Mouse (Mus musculus) limb, embryonic 10.5 days (tissue): ENCODE results near the gene Calr4. TPM values are rescaled to one million over a fixed set of nuclear protein-coding genes. Genes with fewer than 3 reads are reported as not detected.

Experiments
- DNase-seq: peaks from one replicate; pipeline ENCODE4 v3.0.0-alpha.2; 2017; ENCODE audit warnings: low spot score
- H3K27ac ChIP-seq: fragments of 300-500 bp; sonication (generic); 2 replicates; pipeline ENCODE4 v1.5.1; 2016; ENCODE audit warnings: mild to moderate bottlenecking
- H3K27me3 ChIP-seq: fragments of 300-500 bp; sonication (generic); 2 replicates; pipeline ENCODE4 v1.6.1; 2016; ENCODE audit warnings: low read depth, mild to moderate bottlenecking; ENCODE audit not compliant: poor library complexity, severe bottlenecking
- H3K36me3 ChIP-seq: fragments of 300-500 bp; sonication (generic); 2 replicates; pipeline ENCODE4 v1.6.1; 2016; ENCODE audit warnings: mild to moderate bottlenecking, moderate library complexity
- H3K4me1 ChIP-seq: fragments of 300-500 bp; sonication (generic); 2 replicates; pipeline ENCODE4 v1.6.1; 2016
- H3K4me3 ChIP-seq: fragments of 300-500 bp; sonication (generic); 2 replicates; pipeline ENCODE4 v1.5.1; 2016; ENCODE audit warnings: mild to moderate bottlenecking, moderate library complexity
- H3K9me3 ChIP-seq: fragments of 300-500 bp; sonication (generic); replicated peaks from 2 replicates; pipeline ENCODE4 v1.6.1; 2016; ENCODE audit warnings: mild to moderate bottlenecking
- WGBS: fragments of 180-500 bp; shearing (Covaris S2); methylation state at CpG from one replicate; pipeline ENCODE4 v1.1.7; 2016; 5-methylcytosine and 5-hydroxymethylcytosine counted together
- polyA plus RNA-seq: library from polyadenylated mRNA; unstranded; fragments of >200 nt; fragmentation: Nextera tagmentation; extraction: Ambion mirVana; gene quantifications from 2 replicates; pipeline ENCODE4 v1.2.1, GENCODE M21; 2016

Gene Calr4
- polyA plus RNA-seq, 1 experiment from 2014 or later, result not detected

DNA sequence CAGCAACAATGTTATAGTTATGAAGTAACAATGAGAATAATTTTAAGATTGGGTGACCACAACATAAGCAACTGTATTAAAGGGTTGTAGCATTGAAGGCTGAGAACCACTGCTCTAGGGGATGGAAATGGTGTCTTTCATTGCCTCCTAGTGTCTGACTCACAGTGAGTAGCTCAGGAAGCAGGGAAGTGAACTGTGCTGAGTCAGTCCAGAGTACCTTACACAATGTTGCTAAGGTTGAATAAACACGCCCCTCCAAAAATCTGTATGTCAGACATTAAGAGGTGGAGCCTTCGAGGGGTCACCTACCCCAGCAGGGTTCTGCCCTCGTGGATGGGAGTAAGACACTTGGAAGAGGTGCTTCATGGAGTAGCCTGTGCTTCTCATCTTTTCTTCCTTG lies 20.3 kb upstream of the Calr4 start:
- WGBS, result 84% methylated on average over 3 of the region's 3 CpGs
- Histone ChIP-seq H3K9me3 (no peaks in the 10 kb centered on the region), H3K27me3 (no peaks in the 10 kb centered on the region), H3K4me3 (no peak overlapping the region), H3K4me1 (no peaks in the 10 kb centered on the region), H3K27ac (no peak overlapping the region), H3K36me3 (no peaks in the 10 kb centered on the region)
- DNase-seq, result no peak

DNA sequence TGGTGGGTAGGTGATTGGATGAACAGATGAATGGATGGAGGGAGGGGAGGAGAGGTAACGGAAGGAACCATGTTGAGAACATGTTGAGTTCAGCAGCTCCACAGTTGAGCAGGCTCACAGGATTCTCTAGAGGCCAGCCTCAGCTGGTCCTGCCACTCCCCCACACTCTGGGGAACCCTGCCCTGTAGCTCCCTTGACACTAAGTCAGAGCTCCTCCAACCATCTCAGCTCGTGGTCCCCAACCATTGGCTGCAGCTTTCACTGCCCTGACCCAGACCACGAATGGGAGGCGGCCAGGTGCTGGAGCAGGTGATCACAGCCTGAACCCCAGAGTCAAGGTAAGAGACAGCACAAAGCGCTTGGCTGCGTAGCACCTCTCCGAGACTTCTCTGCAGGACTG lies 16.3 kb upstream of the Calr4 start:
- H3K27ac ChIP-seq, result no peak overlapping the region
- H3K4me1 ChIP-seq, result peaks cover 3% of the 10 kb centered on the region; the same call in 1 of the 2 replicates
- no peak for DNase-seq
- H3K9me3 ChIP-seq, result no peaks in the 10 kb centered on the region
- 76% methylated on average over 7 of the region's 7 CpGs for WGBS
- H3K36me3 ChIP-seq, result no peaks in the 10 kb centered on the region
- no peak overlapping the region for H3K4me3 ChIP-seq
- no peaks in the 10 kb centered on the region for H3K27me3 ChIP-seq

DNA sequence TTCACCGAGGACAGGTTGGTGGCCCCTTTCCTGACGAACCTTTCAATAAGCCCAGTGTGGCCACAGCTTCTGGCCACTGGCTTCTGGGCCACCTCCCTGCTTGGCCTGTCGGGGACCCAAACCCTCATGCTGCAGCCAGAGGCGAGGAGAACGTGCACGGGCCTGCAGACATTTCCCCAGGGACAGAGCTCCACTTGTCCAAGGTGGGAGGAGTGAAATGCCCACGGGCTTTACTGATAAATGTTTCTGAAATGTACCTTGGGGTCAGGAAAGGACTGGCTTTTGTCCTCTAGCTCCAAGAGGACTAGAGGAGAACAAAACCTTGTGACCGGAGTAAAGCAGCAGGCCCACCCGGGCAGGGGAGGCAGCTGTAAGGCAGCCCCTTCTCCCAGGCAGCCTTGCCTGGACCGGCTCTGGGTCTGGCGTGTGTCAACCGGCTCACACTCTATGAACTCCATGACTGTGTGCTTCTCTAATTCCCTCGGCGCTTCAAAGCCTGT lies 13.8 kb upstream of the Calr4 start:
- no peak for DNase-seq
- Histone ChIP-seq H3K36me3 (no peaks in the 10 kb centered on the region), H3K9me3 (no peaks in the 10 kb centered on the region), H3K27ac (no peak overlapping the region; the same call in 1 of the 2 replicates), H3K27me3 (no peaks in the 10 kb centered on the region), H3K4me3 (no peak overlapping the region), H3K4me1 (peaks cover 7% of the 10 kb centered on the region)
- WGBS, result 76% methylated on average over 14 of the region's 14 CpGs

DNA sequence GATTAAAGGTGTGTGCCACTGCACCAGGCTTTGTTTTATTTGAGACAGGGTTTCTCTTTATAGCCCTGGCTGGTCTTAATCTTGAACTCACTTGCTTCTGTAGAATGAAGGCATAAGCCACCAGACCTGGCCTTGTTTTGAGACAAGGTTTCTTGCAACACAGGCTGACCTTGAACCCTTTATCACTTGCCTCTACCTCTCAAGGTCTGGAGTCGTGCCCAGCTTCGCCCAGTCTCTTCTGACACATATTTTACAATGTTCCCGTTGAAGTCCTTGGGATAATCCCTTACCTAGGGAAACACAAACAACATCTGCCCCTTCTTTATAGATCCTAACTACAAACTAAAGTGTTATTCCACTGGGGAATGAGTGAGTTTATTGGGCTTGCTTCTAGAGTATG lies 12.3 kb upstream of the Calr4 start:
- 82% methylated on average over 3 of the region's 3 CpGs for WGBS
- Histone ChIP-seq H3K27me3 (no peaks in the 10 kb centered on the region), H3K4me1 (peaks cover 9% of the 10 kb centered on the region), H3K36me3 (no peaks in the 10 kb centered on the region), H3K9me3 (no peaks in the 10 kb centered on the region), H3K27ac (no peak overlapping the region), H3K4me3 (no peak overlapping the region)
- no peak for DNase-seq

DNA sequence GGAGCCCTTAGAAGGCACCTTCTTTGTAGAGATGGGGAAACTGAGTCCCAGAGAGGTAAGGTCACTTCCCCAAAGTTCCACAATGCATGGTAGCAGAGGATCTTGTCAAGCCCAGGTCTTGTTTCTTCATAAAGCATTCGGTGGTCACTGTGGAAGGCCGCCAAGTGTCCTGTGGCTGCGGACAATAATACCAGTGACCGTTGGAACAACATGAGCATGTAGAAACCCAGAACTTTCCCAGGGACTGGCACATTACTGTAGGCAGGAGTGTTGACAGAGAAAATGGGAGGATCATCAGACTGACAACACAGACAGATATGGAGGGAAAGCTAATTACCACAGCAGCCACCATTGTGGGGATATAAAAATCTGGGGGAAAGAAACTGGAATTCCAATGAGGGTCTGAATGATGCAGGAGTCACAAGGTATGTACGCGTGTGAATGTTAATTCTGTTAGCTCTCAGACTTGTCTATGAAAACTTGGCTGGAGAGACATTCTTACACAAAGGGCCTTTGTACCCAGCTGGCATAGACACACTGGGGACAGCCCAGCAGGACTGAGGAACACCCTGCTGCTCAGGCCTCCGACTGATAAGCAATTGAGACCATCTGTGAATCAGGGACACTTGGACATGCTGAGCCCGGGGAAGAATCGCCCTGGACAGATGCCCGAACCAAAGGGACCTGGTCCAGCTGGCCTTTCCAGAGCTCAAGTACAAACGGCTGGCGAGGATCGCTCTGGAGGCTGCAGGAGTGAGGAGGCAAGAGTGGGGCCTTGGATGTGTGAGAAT lies 9.3 kb upstream of the Calr4 start:
- H3K4me3 ChIP-seq, result no peak overlapping the region
- no peaks in the 10 kb centered on the region for H3K27me3 ChIP-seq
- no peaks in the 10 kb centered on the region for H3K9me3 ChIP-seq
- H3K36me3 ChIP-seq, result no peaks in the 10 kb centered on the region
- 82% methylated on average over 13 of the region's 13 CpGs for whole genome bisulfite sequencing
- DNase-seq, result no peak
- peaks cover 14% of the 10 kb centered on the region for H3K4me1 ChIP-seq
- no peak overlapping the region for H3K27ac ChIP-seq

DNA sequence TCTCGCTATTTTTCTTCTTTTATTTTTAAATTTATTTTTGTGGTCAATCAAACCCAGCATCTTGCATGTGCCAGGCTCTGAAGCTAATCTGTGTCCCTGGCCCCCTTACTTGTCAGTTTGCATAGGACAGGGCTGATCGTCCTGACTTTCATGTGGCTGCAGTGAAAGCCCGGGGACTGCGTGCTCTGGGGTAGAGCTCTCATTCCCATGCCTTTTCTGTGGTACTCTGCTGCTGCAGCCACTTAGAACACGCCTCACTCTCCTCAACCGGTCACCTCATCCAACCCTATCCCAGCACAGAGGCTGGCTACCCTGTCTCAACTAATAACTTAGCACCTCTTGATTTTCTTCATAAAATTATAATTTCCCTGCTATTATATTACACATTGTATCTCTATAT lies 8.7 kb upstream of the Calr4 start:
- no peak for DNase-seq
- Histone ChIP-seq H3K27ac (no peak overlapping the region), H3K27me3 (no peaks in the 10 kb centered on the region), H3K36me3 (no peaks in the 10 kb centered on the region), H3K4me1 (peaks cover 12% of the 10 kb centered on the region), H3K4me3 (no peak overlapping the region), H3K9me3 (no peaks in the 10 kb centered on the region)
- WGBS, result 82% methylated on average over 6 of the region's 6 CpGs

DNA sequence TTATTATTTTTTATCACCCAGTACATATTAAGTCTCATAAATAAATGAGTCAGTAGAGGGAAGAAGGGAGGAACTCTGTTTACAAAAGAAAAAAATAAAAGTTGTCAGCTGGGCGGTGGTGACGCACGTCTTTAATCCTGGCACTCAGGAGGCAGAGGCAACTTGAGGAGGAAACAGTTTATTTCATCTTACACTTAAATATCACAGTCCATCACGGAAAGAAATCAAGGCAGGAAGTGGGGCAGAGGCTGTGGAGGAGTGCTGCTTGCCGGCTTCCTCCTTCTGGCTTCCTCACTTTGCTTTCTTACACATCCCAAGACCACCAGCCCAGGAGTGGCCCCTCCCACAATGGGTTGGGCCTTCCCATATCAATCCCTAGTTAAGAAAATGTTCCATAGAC lies 8.2 kb upstream of the Calr4 start:
- Histone ChIP-seq H3K27me3 (no peaks in the 10 kb centered on the region), H3K4me3 (no peak overlapping the region), H3K27ac (no peak overlapping the region), H3K36me3 (no peaks in the 10 kb centered on the region), H3K4me1 (peaks cover 12% of the 10 kb centered on the region), H3K9me3 (no peaks in the 10 kb centered on the region)
- WGBS, result 71% methylated on average over 5 of the region's 5 CpGs
- no peak for DNase-seq

DNA sequence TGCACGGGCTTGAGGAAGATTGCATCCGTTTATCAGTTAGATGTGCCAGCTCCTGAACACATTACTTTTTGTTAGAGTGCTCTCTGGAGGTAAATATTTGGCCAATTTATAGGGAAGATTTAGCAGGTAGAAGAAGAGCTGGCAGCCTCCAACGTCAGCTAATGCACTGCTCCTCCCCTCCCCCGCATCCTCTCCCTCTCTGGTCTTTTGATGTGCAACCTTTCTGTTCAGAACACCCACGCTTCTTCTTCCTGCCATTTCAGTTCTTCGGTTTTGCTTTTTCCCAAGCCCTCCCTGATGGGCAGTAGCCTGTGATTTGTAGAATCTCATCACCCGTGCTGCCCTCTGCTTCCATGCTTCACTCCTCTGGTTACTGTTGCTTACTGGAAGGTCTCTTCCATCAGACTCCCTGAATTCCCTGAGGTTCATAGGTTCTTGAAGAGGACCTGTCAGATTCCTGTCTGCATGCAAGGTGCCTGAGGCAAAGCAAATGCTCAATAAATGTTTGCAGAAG lies 4.5 kb upstream of the Calr4 start:
- no peak overlapping the region for H3K4me3 ChIP-seq
- no peak overlapping the region for H3K27ac ChIP-seq
- no peaks in the 10 kb centered on the region for H3K27me3 ChIP-seq
- DNase-seq, result no peak
- 57% methylated on average over 7 of the region's 7 CpGs for WGBS
- no peaks in the 10 kb centered on the region for H3K36me3 ChIP-seq
- H3K9me3 ChIP-seq, result no peaks in the 10 kb centered on the region
- peaks cover 12% of the 10 kb centered on the region for H3K4me1 ChIP-seq

DNA sequence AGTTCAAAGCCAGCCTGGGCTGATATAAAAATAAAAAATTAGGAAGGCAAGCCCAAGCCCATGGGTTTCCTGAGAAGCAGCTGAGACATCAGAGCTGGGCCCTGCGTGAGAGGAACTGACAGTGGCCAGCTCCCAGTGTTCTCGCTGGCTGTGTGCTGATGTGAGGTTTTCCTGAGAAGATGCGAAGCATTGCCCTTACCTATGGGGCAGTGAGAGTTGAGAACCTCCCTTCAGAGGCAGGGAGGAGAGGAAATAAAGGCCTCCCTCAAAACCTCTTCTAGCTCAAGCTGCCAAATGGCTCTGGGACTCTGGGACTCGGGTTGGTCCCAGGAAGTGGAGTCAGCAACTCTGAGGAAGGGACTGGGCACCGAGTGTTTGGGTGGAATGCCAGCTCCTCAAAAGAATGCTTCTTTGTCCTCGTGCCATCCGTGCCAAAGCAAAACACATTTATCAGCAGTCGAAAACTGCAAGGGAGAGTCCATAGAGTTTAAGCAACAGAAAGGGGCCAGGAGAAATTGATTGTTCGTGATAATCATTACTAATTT lies 593 bp downstream of the Calr4 start:
- Histone ChIP-seq H3K27ac (no peak overlapping the region), H3K27me3 (no peaks in the 10 kb centered on the region), H3K4me3 (no peak overlapping the region), H3K4me1 (peaks cover 2% of the 10 kb centered on the region; the same call in 1 of the 2 replicates), H3K36me3 (no peaks in the 10 kb centered on the region), H3K9me3 (no peaks in the 10 kb centered on the region)
- WGBS, result 76% methylated on average over 9 of the region's 9 CpGs
- DNase-seq, result no peak

DNA sequence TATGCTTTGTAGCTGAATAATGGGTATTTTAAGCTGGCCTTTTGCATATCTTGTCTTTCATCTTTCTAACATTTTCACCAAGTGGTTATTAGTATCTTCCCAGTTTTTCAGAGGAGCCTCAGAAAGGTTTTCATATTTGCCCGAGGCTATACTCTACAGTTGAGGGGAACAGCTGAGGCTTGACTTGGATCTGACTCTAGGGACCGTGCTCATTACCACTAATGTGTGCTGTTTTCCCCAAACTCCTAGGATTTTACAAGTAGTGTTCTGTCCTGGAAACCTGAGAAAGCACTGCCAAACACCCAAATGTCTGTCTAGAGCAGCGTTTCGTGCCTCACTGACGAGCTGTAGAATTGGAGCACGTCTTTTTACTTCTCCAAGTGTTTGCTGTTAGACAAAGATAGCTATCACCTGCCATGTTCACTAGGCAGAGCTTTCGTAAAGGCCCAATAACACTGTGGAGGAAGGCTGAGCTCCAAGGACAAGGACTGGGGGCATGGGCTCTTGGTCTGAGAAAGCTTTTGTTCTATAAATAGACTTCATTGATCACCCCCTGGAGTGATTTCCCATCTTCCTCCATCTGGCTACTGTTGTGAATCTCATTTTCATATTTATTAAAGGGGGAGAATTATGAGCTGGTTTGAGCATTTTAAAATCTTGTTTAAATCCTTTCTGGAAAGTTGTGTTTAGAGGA lies 2.0 kb downstream of the Calr4 start:
- H3K27ac ChIP-seq, result no peak overlapping the region
- no peak overlapping the region for H3K4me3 ChIP-seq
- H3K9me3 ChIP-seq, result no peaks in the 10 kb centered on the region
- H3K36me3 ChIP-seq, result no peaks in the 10 kb centered on the region
- no peak for DNase-seq
- H3K4me1 ChIP-seq, result peaks cover 6% of the 10 kb centered on the region
- 81% methylated on average over 7 of the region's 7 CpGs for WGBS
- no peaks in the 10 kb centered on the region for H3K27me3 ChIP-seq

DNA sequence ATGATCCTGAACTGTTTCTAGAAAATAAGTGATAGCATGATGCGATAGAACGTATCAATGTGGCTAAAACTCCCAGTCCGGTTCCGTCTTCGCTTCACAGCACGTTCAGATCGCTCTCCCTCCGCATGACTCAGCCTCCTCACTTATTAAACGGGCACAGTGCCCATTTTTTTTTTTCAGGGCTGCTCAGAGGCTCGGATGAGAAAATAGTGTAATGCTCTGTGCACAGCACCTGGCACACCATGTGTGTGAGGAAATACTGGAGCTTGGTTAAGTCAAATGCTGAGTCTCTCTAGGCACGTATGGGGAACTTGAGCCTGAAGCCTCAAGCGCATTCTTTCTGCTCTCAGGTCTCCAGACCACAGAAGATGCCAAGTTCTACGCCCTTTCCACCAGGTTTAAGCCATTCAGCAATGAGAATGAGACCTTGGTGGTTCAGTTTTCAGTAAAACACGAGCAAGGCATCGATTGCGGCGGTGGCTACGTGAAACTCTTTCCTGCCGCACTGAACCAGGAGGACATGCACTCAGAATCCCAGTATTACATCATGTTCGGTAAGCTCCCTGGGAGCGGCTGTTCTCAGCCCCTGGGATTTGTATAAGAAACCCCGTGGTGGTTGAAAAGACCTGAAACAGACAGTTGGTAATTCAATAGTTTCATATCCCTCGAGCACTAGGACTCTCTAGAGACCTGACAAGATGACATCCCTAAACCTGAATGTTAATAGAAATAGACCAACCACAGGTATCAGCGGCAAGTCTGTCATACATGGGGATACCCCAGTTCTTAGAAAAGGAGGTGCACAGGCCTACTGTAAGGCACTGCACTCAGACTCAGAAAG lies 4.4 kb downstream of the Calr4 start:
- Histone ChIP-seq H3K27me3 (no peaks in the 10 kb centered on the region), H3K36me3 (no peaks in the 10 kb centered on the region), H3K27ac (no peak overlapping the region), H3K4me3 (no peak overlapping the region), H3K9me3 (no peaks in the 10 kb centered on the region), H3K4me1 (peaks cover 14% of the 10 kb centered on the region)
- WGBS, result 91% methylated on average over 24 of the region's 24 CpGs
- no peak for DNase-seq

DNA sequence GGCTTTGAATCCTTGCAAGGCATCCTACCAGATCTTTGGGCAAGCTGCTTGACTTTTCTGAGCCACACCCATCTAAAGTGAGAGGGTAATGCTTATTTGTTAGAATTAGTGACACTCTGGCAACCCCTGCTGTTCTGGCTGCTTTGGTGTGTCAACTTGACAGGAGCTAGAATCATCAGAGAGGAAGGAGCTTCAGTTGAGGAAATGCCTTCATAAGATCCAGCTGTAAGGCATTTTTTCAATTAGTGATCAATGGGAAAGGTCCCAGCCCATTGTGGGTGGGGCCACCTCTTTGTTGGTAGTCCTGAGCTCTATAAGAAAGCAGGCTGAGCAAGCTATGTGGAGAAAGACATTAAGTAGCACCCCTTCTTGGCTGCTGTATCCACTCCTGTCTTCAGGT lies 6.9 kb downstream of the Calr4 start:
- Histone ChIP-seq H3K27me3 (no peaks in the 10 kb centered on the region), H3K36me3 (no peaks in the 10 kb centered on the region), H3K4me1 (peaks cover 14% of the 10 kb centered on the region), H3K4me3 (no peak overlapping the region), H3K9me3 (no peaks in the 10 kb centered on the region), H3K27ac (no peak overlapping the region)
- peak; percentile 40 for DNase-seq
